Mouse (Mus musculus) cortical plate, adult 2 months (tissue): ENCODE measurements around the gene Ctsw. TPM values are rescaled to one million over a fixed set of nuclear protein-coding genes. Genes with fewer than 3 reads are reported as not detected.

ENCODE experiments used
- H3K27ac ChIP-seq: fragments of 200-500 bp; 2 replicates; pipeline ENCODE4 v1.5.1; 2012; ENCODE audit warnings: low read length, control low read depth, inconsistent platforms; ENCODE audit not compliant: insufficient read depth
- H3K4me1 ChIP-seq: fragments of 200-500 bp; 2 replicates; pipeline ENCODE4 v1.6.1; 2011; ENCODE audit warnings: low read length; ENCODE audit not compliant: control insufficient read depth, insufficient read depth
- H3K4me3 ChIP-seq: fragments of 200-500 bp; 2 replicates; pipeline ENCODE4 v1.5.1; 2011; ENCODE audit warnings: mild to moderate bottlenecking, low read length, control low read depth; ENCODE audit not compliant: insufficient read depth
- CTCF ChIP-seq: fragments of 200-500 bp; IDR thresholded peaks from 2 replicates; pipeline ENCODE4 v1.5.1; 2011; ENCODE audit warnings: mild to moderate bottlenecking, control low read depth, low read length; ENCODE audit not compliant: insufficient read depth; ENCODE audit errors: extremely low read depth
- POLR2A ChIP-seq: fragments of 200-500 bp; IDR thresholded peaks from 2 replicates; pipeline ENCODE4 v1.6.1; 2011; ENCODE audit warnings: mild to moderate bottlenecking, low read length, control low read depth; ENCODE audit not compliant: insufficient read depth; ENCODE audit errors: extremely low read depth
- polyA plus RNA-seq: library from polyadenylated mRNA; depleted of rRNA; stranded (reverse); fragments of >200 nt; gene quantifications from 2 replicates; pipeline ENCODE4 v1.2.3, GENCODE M21; 2012

Gene Ctsw
- polyA plus RNA-seq, 1 experiment, result 0.27 TPM

GRCm38 (mm10) chr19:5463791-5464562, 4.3 kb downstream of the Ctsw start:
- TF ChIP-seq CTCF, result peak; percentile 75
- TF ChIP-seq POLR2A, result no peak

GRCm38 (mm10) chr19:5463212-5463611, 5.1 kb downstream of the Ctsw start:
- H3K4me1 ChIP-seq, result peaks cover 2% of the 10 kb centered on the region; the same call in 1 of the 2 replicates
- H3K4me3 ChIP-seq, result no peak overlapping the region
- H3K27ac ChIP-seq, result no peak overlapping the region
- TF ChIP-seq POLR2A (no peak), CTCF (no peak)

More at GRCm38 (mm10) chr19:5463791-5464562, 4.3 kb downstream of the Ctsw start:
- peak overlapping the region; percentile 12 for H3K4me3 ChIP-seq
- H3K4me1 ChIP-seq, result no peaks in the 10 kb centered on the region
- no peak overlapping the region for H3K27ac ChIP-seq

- peaks cover 6% of the 10 kb centered on the region for H3K4me1 ChIP-seq
- no peak for TF ChIP-seq CTCF
- no peak for TF ChIP-seq POLR2A
- peak overlapping the region; percentile 80; the same call in 1 of the 2 replicates for H3K4me3 ChIP-seq
- H3K27ac ChIP-seq, result no peak overlapping the region
These were observed 6.9 kb downstream of the Ctsw start for GRCm38 (mm10) chr19:5461411-5461810.

GRCm38 (mm10) chr19:5460465-5460911, 7.8 kb downstream of the Ctsw start, which contains the start of gene Fibp:
Gene Fibp (plus strand): TSS chr19:5460615.
- Histone ChIP-seq H3K4me1 (peaks cover 6% of the 10 kb centered on the region), H3K4me3 (peak within 1 kb of the TSS; percentile 80), H3K27ac (peak within 1 kb of the TSS; percentile 77)
- no peak for TF ChIP-seq CTCF
- TF ChIP-seq POLR2A, result peak; percentile 84

GRCm38 (mm10) chr19:5459896-5460295, 8.4 kb downstream of the Ctsw start:
- Histone ChIP-seq H3K27ac (peak overlapping the region; percentile 77), H3K4me3 (peak overlapping the region; percentile 80; the same call in 1 of the 2 replicates), H3K4me1 (peaks cover 6% of the 10 kb centered on the region)
- TF ChIP-seq CTCF, result no peak

GRCm38 (mm10) chr19:5459019-5459418, 9.3 kb downstream of the Ctsw start:
- TF ChIP-seq CTCF (no peak), POLR2A (0 out of 2 replicates have a peak, but pooled peaks have one; percentile 25)
- Histone ChIP-seq H3K4me1 (peaks cover 8% of the 10 kb centered on the region), H3K27ac (0 out of 2 replicates have a peak overlapping the region, but pooled peaks have one; percentile 85), H3K4me3 (no peak overlapping the region)

GRCm38 (mm10) chr19:5457746-5458442, 10.4 kb downstream of the Ctsw start, which contains the start of gene Ccdc85b:
Gene Ccdc85b (minus strand): TSS chr19:5457894.
- peak within 1 kb of the TSS; percentile 81 for H3K4me3 ChIP-seq
- H3K27ac ChIP-seq, result peak within 1 kb of the TSS; percentile 98
- TF ChIP-seq CTCF (no peak), POLR2A (no peak)
- peaks cover 8% of the 10 kb centered on the region for H3K4me1 ChIP-seq

GRCm38 (mm10) chr19:5456922-5457745, 11.2 kb downstream of the Ctsw start:
- H3K27ac ChIP-seq, result peak overlapping the region; percentile 98
- peaks cover 8% of the 10 kb centered on the region for H3K4me1 ChIP-seq
- peak; percentile 91 for TF ChIP-seq POLR2A
- TF ChIP-seq CTCF, result no peak
- peak overlapping the region; percentile 81 for H3K4me3 ChIP-seq
